ENCODE assay signal across 10 mouse cellular contexts in genomic region chr16:34078732-34079131, GRCm38 (mm10).
DNase-seq lines count a peak whose midpoint lies in the region; ATAC-seq and TF ChIP-seq lines count a peak whose summit lies in the region.
"Had no signal": no experiment of that assay in that cellular context is flagged by ENCODE, and none has a peak within 500 bp of the region (broad histone marks: within the 10 kb centered on the region; RNA-seq: fewer than 3 reads in every experiment).

No protein-coding gene starts in this region.

- no peak overlapping the region for H3K9ac ChIP-seq in forebrain, postnatal 0 days
- no peak overlapping the region for H3K9ac ChIP-seq in forebrain, embryonic 11.5 days (ENCODE audit: low read length)
- H3K9ac ChIP-seq: neural tube, embryonic 13.5 days had no signal

- peak; percentile 50 for DNase-seq in forebrain, postnatal 0 days
- no peak for DNase-seq in forebrain, embryonic 11.5 days (ENCODE audit: low spot score)
- DNase-seq in right cerebral cortex, postnatal 10 days (ENCODE audit: low spot score in 2 of 2) = peak; percentile 66 to 81
- no peak for DNase-seq in right cerebral cortex, postnatal 4 days
- peak; percentile 54 to 93 for DNase-seq in left cerebral cortex, postnatal 14 days (ENCODE audit: low spot score in 2 of 2)
- DNase-seq in lung, adult 2 months = no peak
- no peak for DNase-seq in adrenal gland, postnatal 4 days (ENCODE audit: low spot score in 2 of 2)

- no peak for TF ChIP-seq CTCF in forebrain, postnatal 0 days (IDR thresholded peaks at IDR 0.05; ENCODE audit: low read depth)
- no peak for TF ChIP-seq CTCF in lung, adult 2 months (IDR thresholded peaks at IDR 0.05; ENCODE audit: insufficient read depth, low read length)

- H3K4me2 ChIP-seq in forebrain, postnatal 0 days (ENCODE audit: low read depth) = no peak overlapping the region
- no peak overlapping the region for H3K4me2 ChIP-seq in forebrain, embryonic 11.5 days (ENCODE audit: low read depth, low read length, severe bottlenecking)
- H3K4me2 ChIP-seq: neural tube, embryonic 13.5 days had no signal

- H3K9me3 ChIP-seq in forebrain, postnatal 0 days (ENCODE audit: low read length) = no peaks in the 10 kb centered on the region
- no peaks in the 10 kb centered on the region for H3K9me3 ChIP-seq in forebrain, embryonic 11.5 days (ENCODE audit: control insufficient read depth, low read length)
- H3K9me3 ChIP-seq: neural tube, embryonic 13.5 days had no signal

- H3K27me3 ChIP-seq in forebrain, postnatal 0 days (ENCODE audit: insufficient read depth, low read length) = no peaks in the 10 kb centered on the region
- no peaks in the 10 kb centered on the region for H3K27me3 ChIP-seq in forebrain, embryonic 11.5 days (ENCODE audit: control insufficient read depth, insufficient read depth, low read length)
- H3K27me3 ChIP-seq: neural tube, embryonic 13.5 days had no signal

- ATAC-seq in forebrain, postnatal 0 days = peak; percentile 62
- no peak for ATAC-seq in forebrain, embryonic 11.5 days (replicated peaks; ENCODE audit: low FRiP score)
- ATAC-seq in CD4-positive, CD25-positive, alpha-beta regulatory T cell, adult 4 months = no peak

- WGBS in forebrain, postnatal 0 days = 78% methylated on average over 2 of the region's 2 CpGs
- WGBS in forebrain, embryonic 11.5 days = 89% methylated on average over 2 of the region's 2 CpGs
- WGBS in lung, adult 2 months = 53% methylated on average over 2 of the region's 2 CpGs

- H3K4me3 ChIP-seq in forebrain, postnatal 0 days (ENCODE audit: low read depth, low read length) = no peak overlapping the region
- no peak overlapping the region for H3K4me3 ChIP-seq in forebrain, embryonic 11.5 days (ENCODE audit: low read depth, low read length)
- H3K4me3 ChIP-seq in lung, adult 2 months (replicated peaks; ENCODE audit: extremely low read depth, low read depth, low read length) = no peak overlapping the region
- H3K4me3 ChIP-seq: neural tube, embryonic 13.5 days had no signal

- no peak for TF ChIP-seq POLR2A in lung, adult 2 months (IDR thresholded peaks at IDR 0.05; ENCODE audit: borderline replicate concordance, extremely low read depth, low read depth, low read length)

- H3K36me3 ChIP-seq in forebrain, postnatal 0 days (ENCODE audit: insufficient read depth) = no peaks in the 10 kb centered on the region
- no peaks in the 10 kb centered on the region for H3K36me3 ChIP-seq in forebrain, embryonic 11.5 days (ENCODE audit: control insufficient read depth, insufficient read depth, low read length)
- H3K36me3 ChIP-seq: neural tube, embryonic 13.5 days had no signal

- H3K4me1 ChIP-seq in forebrain, postnatal 0 days (ENCODE audit: insufficient read depth) = no peaks in the 10 kb centered on the region
- peaks cover 3% of the 10 kb centered on the region; the same call in 1 of the 2 replicates for H3K4me1 ChIP-seq in forebrain, embryonic 11.5 days (replicated peaks; ENCODE audit: control insufficient read depth, insufficient read depth, low read length)
- H3K4me1 ChIP-seq in lung, adult 2 months (ENCODE audit: control insufficient read depth, insufficient read depth, low read length) = no peaks in the 10 kb centered on the region

- no peak overlapping the region for H3K27ac ChIP-seq in forebrain, postnatal 0 days (ENCODE audit: low read depth, low read length)
- no peak overlapping the region for H3K27ac ChIP-seq in forebrain, embryonic 11.5 days (ENCODE audit: low read depth, low read length)
- H3K27ac ChIP-seq: macrophage; neural tube, embryonic 13.5 days had no signal

- intact Hi-C loops in left cerebral cortex, postnatal 14 days (cut with DNase I) = no loop called here

Comparison
In these comparisons a context has a peak if more than half of its experiments do, and no peak if none do; other contexts are left out.
1. DNase-seq: peak in forebrain, postnatal 0 days (single experiment), right cerebral cortex, postnatal 10 days (2 of 2) and left cerebral cortex, postnatal 14 days (2 of 2); none in forebrain, embryonic 11.5 days (single experiment), right cerebral cortex, postnatal 4 days (single experiment), lung, adult 2 months (single experiment) and adrenal gland, postnatal 4 days (0 of 2).